Mouse (Mus musculus) kidney, adult 11 months (tissue): ENCODE measurements around the gene Wdr81.
"Not testable (repeated sequence)": the region's sequence is repeated elsewhere in the genome, so short reads cannot be mapped to it uniquely, and the experiment has no call there.

ENCODE experiments used
- DNase-seq: peaks from one replicate; pipeline ENCODE4 v3.0.0; 2022

The Wdr81 gene

GRCm38 (mm10) chr11:75460103-75460843 lies 5.8 kb upstream of the Wdr81 start:
- peak; percentile 96 for DNase-seq

GRCm38 (mm10) chr11:75459751-75460102 lies 5.2 kb upstream of the Wdr81 start:
- DNase-seq: no peak

- DNase-seq: peak; percentile 62
Measured at GRCm38 (mm10) chr11:75459141-75459711, 4.7 kb upstream of the Wdr81 start.

- peak; percentile 32 for DNase-seq
Measured at GRCm38 (mm10) chr11:75458628-75459041, 4.1 kb upstream of the Wdr81 start.

GRCm38 (mm10) chr11:75458169-75458568 lies 3.7 kb upstream of the Wdr81 start:
- DNase-seq: no peak

- no peak for DNase-seq
Measured at GRCm38 (mm10) chr11:75456440-75456871, 1.9 kb upstream of the Wdr81 start.

GRCm38 (mm10) chr11:75455971-75456370 lies 1.5 kb upstream of the Wdr81 start:
- not testable (repeated sequence) for DNase-seq

GRCm38 (mm10) chr11:75455041-75455736 lies 672 bp upstream of the Wdr81 start:
- DNase-seq: no peak

GRCm38 (mm10) chr11:75452812-75453557 lies 1.5 kb downstream of the Wdr81 start:
- no peak for DNase-seq

GRCm38 (mm10) chr11:75452081-75452480 lies 2.4 kb downstream of the Wdr81 start:
- DNase-seq: no peak

- DNase-seq: no peak
Measured at GRCm38 (mm10) chr11:75450936-75451335, 3.6 kb downstream of the Wdr81 start.

- no peak for DNase-seq
Measured at GRCm38 (mm10) chr11:75450304-75450908, 4.1 kb downstream of the Wdr81 start.

GRCm38 (mm10) chr11:75449695-75450094 lies 4.8 kb downstream of the Wdr81 start:
- no peak for DNase-seq

GRCm38 (mm10) chr11:75448575-75448974 lies 5.9 kb downstream of the Wdr81 start:
- DNase-seq: no peak

- DNase-seq: peak; percentile 93
Measured at GRCm38 (mm10) chr11:75443711-75444110, 10.8 kb downstream of the Wdr81 start.

- peak; percentile 40 for DNase-seq
Measured at GRCm38 (mm10) chr11:75441601-75442000, 12.9 kb downstream of the Wdr81 start.

- DNase-seq: no peak
Measured at GRCm38 (mm10) chr11:75441034-75441433, 13.5 kb downstream of the Wdr81 start.

GRCm38 (mm10) chr11:75439951-75440350 lies 14.6 kb downstream of the Wdr81 start:
- DNase-seq: no peak

GRCm38 (mm10) chr11:75439363-75439762 lies 15.2 kb downstream of the Wdr81 start, which contains the start of gene Serpinf2:
Gene Serpinf2 (minus strand): TSS chr11:75439591.
- DNase-seq: peak; percentile 74

GRCm38 (mm10) chr11:75438804-75439203 lies 15.7 kb downstream of the Wdr81 start:
- peak; percentile 51 for DNase-seq

GRCm38 (mm10) chr11:75438194-75438593 lies 16.3 kb downstream of the Wdr81 start:
- DNase-seq: no peak

- DNase-seq: no peak
Measured at GRCm38 (mm10) chr11:75434138-75434537, 20.4 kb downstream of the Wdr81 start.

GRCm38 (mm10) chr11:75431307-75431706 lies 23.2 kb downstream of the Wdr81 start:
- no peak for DNase-seq
